Mouse (Mus musculus) embryonic facial prominence, embryonic 15.5 days (tissue): ENCODE data around the gene Gm9040. TPM values are rescaled to one million over a fixed set of nuclear protein-coding genes. Genes with fewer than 3 reads are reported as not detected.
"Not testable (repeated sequence)": the region's sequence is repeated elsewhere in the genome, so short reads cannot be mapped to it uniquely, and the experiment has no call there.

ENCODE experiments used
- ATAC-seq: fragments of 200-750 bp; cut with Nextera tagmentation; 2 replicates; pipeline ENCODE4 v1.8.0; 2017; ENCODE audit warnings: low read depth, moderate TSS enrichment; ENCODE audit not compliant: insufficient number of reproducible peaks, low FRiP score, low TSS enrichment
- H3K27ac ChIP-seq: fragments of 300-500 bp; sonication (generic); replicated peaks from 2 replicates; pipeline ENCODE4 v1.5.1; 2015; ENCODE audit warnings: mild to moderate bottlenecking, inconsistent platforms
- H3K27me3 ChIP-seq: fragments of 300-500 bp; sonication (generic); 2 replicates; pipeline ENCODE4 v1.6.1; 2015; ENCODE audit warnings: inconsistent platforms
- H3K36me3 ChIP-seq: fragments of 300-500 bp; sonication (generic); 2 replicates; pipeline ENCODE4 v1.6.1; 2015; ENCODE audit warnings: mild to moderate bottlenecking, inconsistent platforms
- H3K4me1 ChIP-seq: fragments of 300-500 bp; sonication (generic); 2 replicates; pipeline ENCODE4 v1.6.1; 2015; ENCODE audit warnings: inconsistent platforms
- H3K4me2 ChIP-seq: fragments of 300-500 bp; sonication (generic); replicated peaks from 2 replicates; pipeline ENCODE4 v1.6.1; 2015; ENCODE audit warnings: mild to moderate bottlenecking, inconsistent platforms
- H3K4me3 ChIP-seq: fragments of 300-500 bp; sonication (generic); replicated peaks from 2 replicates; pipeline ENCODE4 v1.5.1; 2015; ENCODE audit warnings: mild to moderate bottlenecking, inconsistent platforms
- H3K9ac ChIP-seq: fragments of 300-500 bp; sonication (generic); 2 replicates; pipeline ENCODE4 v1.6.1; 2015; ENCODE audit warnings: inconsistent platforms
- H3K9me3 ChIP-seq: fragments of 300-500 bp; sonication (generic); replicated peaks from 2 replicates; pipeline ENCODE4 v1.6.1; 2016; ENCODE audit warnings: inconsistent platforms
- WGBS: fragments of 180-500 bp; shearing (Covaris S2); methylation state at CpG from one replicate; pipeline ENCODE4 v1.1.7; 2015; 5-methylcytosine and 5-hydroxymethylcytosine counted together
- polyA plus RNA-seq: library from polyadenylated mRNA; unstranded; fragments of >200 nt; fragmentation: Nextera tagmentation; extraction: Ambion mirVana; gene quantifications from 2 replicates; pipeline ENCODE4 v1.2.1, GENCODE M21; 2015

The Gm9040 gene
- polyA plus RNA-seq, 1 experiment from 2014 or later: not detected

- ATAC-seq: peak; percentile 47
- WGBS: 63% methylated on average over 7 of the region's 7 CpGs
- H3K27me3 ChIP-seq, H3K27ac ChIP-seq, H3K9ac ChIP-seq, H3K4me3 ChIP-seq, H3K4me1 ChIP-seq, H3K9me3 ChIP-seq, H3K4me2 ChIP-seq, H3K36me3 ChIP-seq: not testable (repeated sequence)
These were observed 44.2 kb downstream of the Gm9040 start for GRCm38 (mm10) chr10:118282565-118282964.

GRCm38 (mm10) chr10:118278069-118278468 lies 48.7 kb downstream of the Gm9040 start:
- H3K4me2 ChIP-seq, H3K27me3 ChIP-seq, H3K9ac ChIP-seq, H3K27ac ChIP-seq, H3K36me3 ChIP-seq, H3K4me1 ChIP-seq, H3K4me3 ChIP-seq, H3K9me3 ChIP-seq, ATAC-seq: not testable (repeated sequence)
- WGBS: no CpG with 5 or more reads among the region's 4 CpGs

Other genes with a start within 250 kb of the Gm9040 start
- gene Mdm1, start 185.2 kb downstream of the Gm9040 start, polyA plus RNA-seq: 32.6 and 42.1 TPM in 2 replicates
- gene Il22, start 122.0 kb downstream of the Gm9040 start, polyA plus RNA-seq: not detected in 2 replicates
- not detected in 2 replicates for gene Gm32717, start 86.2 kb downstream of the Gm9040 start, polyA plus RNA-seq
- not detected in 2 replicates for gene Gm32802, start 68.3 kb downstream of the Gm9040 start, polyA plus RNA-seq
- not detected in 2 replicates for gene Iltifb, start 31.9 kb downstream of the Gm9040 start, polyA plus RNA-seq
- gene Gm9044, start 5.4 kb upstream of the Gm9040 start, polyA plus RNA-seq: not detected in 2 replicates
- 0.18 TPM in 1 of 2 replicates, not detected in the other for gene Gm9045, start 10.9 kb upstream of the Gm9040 start, polyA plus RNA-seq
- gene Gm9046, start 16.3 kb upstream of the Gm9040 start, polyA plus RNA-seq: not detected in 2 replicates
- not detected in 2 replicates for gene Gm9048, start 21.7 kb upstream of the Gm9040 start, polyA plus RNA-seq
- 0.18 TPM in 1 of 2 replicates, not detected in the other for gene Gm9049, start 27.1 kb upstream of the Gm9040 start, polyA plus RNA-seq
- gene Ifng, start 114.1 kb upstream of the Gm9040 start, polyA plus RNA-seq: not detected in 2 replicates